Mouse (Mus musculus) heart, embryonic 16.5 days (tissue): Measurements from ENCODE around the gene Idh1. TPM values are rescaled to one million over a fixed set of nuclear protein-coding genes. Genes with fewer than 3 reads are reported as not detected.
A peak's percentile ranks its signal among the peaks of the same experiment; 100 is the strongest.
"Not testable (repeated sequence)": the region's sequence is repeated elsewhere in the genome, so short reads cannot be mapped to it uniquely, and the experiment has no call there.

Experiments
- ATAC-seq: fragments of 200-750 bp; cut with Nextera tagmentation; replicated peaks from 2 replicates; pipeline ENCODE4 v1.8.0; 2017; ENCODE audit warnings: moderate number of reproducible peaks; ENCODE audit not compliant: insufficient read depth, low FRiP score; ENCODE audit errors: extremely low read depth
- H3K27ac ChIP-seq: fragments of 300-500 bp; sonication (generic); 2 replicates; pipeline ENCODE4 v1.5.1; 2014; ENCODE audit warnings: mild to moderate bottlenecking, low read length, control low read depth, moderate library complexity
- H3K27me3 ChIP-seq: fragments of 300-500 bp; sonication (generic); 2 replicates; pipeline ENCODE4 v1.6.1; 2014; ENCODE audit warnings: low read length, mixed read lengths; ENCODE audit not compliant: control insufficient read depth, insufficient read depth
- H3K36me3 ChIP-seq: fragments of 300-500 bp; sonication (generic); 2 replicates; pipeline ENCODE4 v1.6.1; 2014; ENCODE audit not compliant: control insufficient read depth, insufficient read depth
- H3K4me1 ChIP-seq: fragments of 300-500 bp; sonication (generic); 2 replicates; pipeline ENCODE4 v1.6.1; 2014; ENCODE audit warnings: low read length, mixed read lengths; ENCODE audit not compliant: control insufficient read depth, insufficient read depth
- H3K4me2 ChIP-seq: fragments of 300-500 bp; sonication (generic); 2 replicates; pipeline ENCODE4 v1.6.1; 2014; ENCODE audit warnings: low read depth, mild to moderate bottlenecking, control low read depth, low read length
- H3K4me3 ChIP-seq: fragments of 300-500 bp; sonication (generic); 2 replicates; pipeline ENCODE4 v1.5.1; 2014; ENCODE audit warnings: mild to moderate bottlenecking, control low read depth, low read length
- H3K9ac ChIP-seq: fragments of 300-500 bp; sonication (generic); 2 replicates; pipeline ENCODE4 v1.6.1; 2014; ENCODE audit warnings: low read length, control low read depth
- H3K9me3 ChIP-seq: fragments of 300-500 bp; sonication (generic); replicated peaks from 2 replicates; pipeline ENCODE4 v1.6.1; 2016; ENCODE audit warnings: low read length; ENCODE audit not compliant: control insufficient read depth
- WGBS: fragments of 180-500 bp; shearing (Covaris S2); extraction: QIAGEN DNeasy Blood & Tissue Kit; methylation state at CpG from one replicate; pipeline ENCODE4 v1.1.7; 2014; 5-methylcytosine and 5-hydroxymethylcytosine counted together
- polyA plus RNA-seq: library from polyadenylated mRNA; unstranded; fragments of >200 nt; fragmentation: Nextera tagmentation; extraction: Ambion mirVana; gene quantifications from 2 replicates; pipeline ENCODE4 v1.2.1, GENCODE M21; 2015

Idh1 gene
- polyA plus RNA-seq = 65.2 and 65.4 TPM in 2 replicates

- Histone ChIP-seq H3K9ac (peak within 1 kb of the TSS; percentile 93), H3K27ac (peak within 1 kb of the TSS; percentile 88), H3K27me3 (no peaks in the 10 kb centered on the region), H3K4me1 (peaks cover 8% of the 10 kb centered on the region; the same call in 1 of the 2 replicates), H3K4me3 (peak within 1 kb of the TSS; percentile 99), H3K36me3 (no peaks in the 10 kb centered on the region), H3K9me3 (no peaks in the 10 kb centered on the region), H3K4me2 (peak within 1 kb of the TSS; percentile 88)
- peak; percentile 100 for ATAC-seq
- under 1% methylated on average over 66 of the region's 71 CpGs for WGBS
Measured at GRCm38 (mm10) chr1:65186287-65187073, at the start of gene Idh1, which contains the start of gene Pikfyve. Gene Idh1 (minus strand): TSS chr1:65186500. Gene Pikfyve (plus strand): TSS chr1:65186683.

- Histone ChIP-seq H3K36me3 (peaks cover 12% of the 10 kb centered on the region), H3K4me2 (no peak overlapping the region), H3K27me3 (no peaks in the 10 kb centered on the region), H3K9ac (no peak overlapping the region), H3K27ac (no peak overlapping the region), H3K4me1 (no peaks in the 10 kb centered on the region), H3K9me3 (no peaks in the 10 kb centered on the region), H3K4me3 (no peak overlapping the region)
- WGBS = 86% methylated on average over 1 of the region's 1 CpGs
- ATAC-seq = no peak
Measured at GRCm38 (mm10) chr1:65230566-65230965, 44.3 kb upstream of the Idh1 start.

- not testable (repeated sequence) for ATAC-seq, H3K4me1 ChIP-seq, H3K9me3 ChIP-seq, H3K27ac ChIP-seq, H3K9ac ChIP-seq, H3K4me2 ChIP-seq, H3K4me3 ChIP-seq, H3K27me3 ChIP-seq, H3K36me3 ChIP-seq
- 89% methylated on average over 3 of the region's 3 CpGs for WGBS
Measured at GRCm38 (mm10) chr1:65229768-65230167, 43.5 kb upstream of the Idh1 start.

DNA sequence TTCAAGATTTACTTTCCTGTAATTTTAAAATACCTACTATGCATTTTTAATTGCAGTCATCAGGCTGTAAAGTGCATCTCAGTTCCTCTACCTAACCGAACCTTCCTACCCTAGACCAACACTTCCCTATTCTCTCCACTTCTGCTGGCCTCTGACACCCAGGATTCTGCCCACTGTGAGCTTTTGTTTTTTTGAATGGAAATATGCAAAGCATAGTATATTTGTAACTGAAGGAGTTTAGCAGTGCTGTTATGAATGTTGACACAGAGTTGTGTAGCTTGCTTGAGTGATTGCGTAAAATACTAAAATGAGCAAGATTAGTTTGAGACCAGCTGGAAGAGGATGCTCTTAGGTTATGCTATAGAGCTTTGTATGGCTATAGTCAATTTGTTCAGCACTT lies 41.4 kb upstream of the Idh1 start:
- Histone ChIP-seq H3K9me3 (no peaks in the 10 kb centered on the region), H3K36me3 (peaks cover 5% of the 10 kb centered on the region), H3K9ac (no peak overlapping the region), H3K27me3 (no peaks in the 10 kb centered on the region), H3K4me1 (no peaks in the 10 kb centered on the region), H3K27ac (no peak overlapping the region), H3K4me2 (no peak overlapping the region), H3K4me3 (no peak overlapping the region)
- 85% methylated on average over 2 of the region's 2 CpGs for WGBS
- no peak for ATAC-seq

- Histone ChIP-seq H3K4me1 (no peaks in the 10 kb centered on the region), H3K27ac (no peak overlapping the region), H3K9ac (no peak overlapping the region), H3K27me3 (no peaks in the 10 kb centered on the region), H3K4me3 (no peak overlapping the region), H3K36me3 (peaks cover 14% of the 10 kb centered on the region), H3K4me2 (no peak overlapping the region), H3K9me3 (no peaks in the 10 kb centered on the region)
- 100% methylated on average over 2 of the region's 2 CpGs for WGBS
- no peak for ATAC-seq
Measured at GRCm38 (mm10) chr1:65223654-65224053, 37.4 kb upstream of the Idh1 start.

- Histone ChIP-seq H3K4me1 (no peaks in the 10 kb centered on the region), H3K9ac (no peak overlapping the region), H3K27me3 (no peaks in the 10 kb centered on the region), H3K36me3 (peaks cover 14% of the 10 kb centered on the region), H3K27ac (no peak overlapping the region), H3K4me3 (no peak overlapping the region), H3K9me3 (no peaks in the 10 kb centered on the region), H3K4me2 (no peak overlapping the region)
- WGBS = 95% methylated on average over 1 of the region's 1 CpGs
- ATAC-seq = no peak
Measured at GRCm38 (mm10) chr1:65217972-65218371, 31.7 kb upstream of the Idh1 start.

GRCm38 (mm10) chr1:65217567-65217966 lies 31.3 kb upstream of the Idh1 start:
- Histone ChIP-seq H3K4me1 (no peaks in the 10 kb centered on the region), H3K27ac (no peak overlapping the region), H3K36me3 (peaks cover 14% of the 10 kb centered on the region), H3K4me2 (no peak overlapping the region), H3K4me3 (no peak overlapping the region), H3K9ac (no peak overlapping the region), H3K27me3 (no peaks in the 10 kb centered on the region), H3K9me3 (no peaks in the 10 kb centered on the region)
- 78% methylated on average over 2 of the region's 2 CpGs for WGBS
- ATAC-seq = no peak

DNA sequence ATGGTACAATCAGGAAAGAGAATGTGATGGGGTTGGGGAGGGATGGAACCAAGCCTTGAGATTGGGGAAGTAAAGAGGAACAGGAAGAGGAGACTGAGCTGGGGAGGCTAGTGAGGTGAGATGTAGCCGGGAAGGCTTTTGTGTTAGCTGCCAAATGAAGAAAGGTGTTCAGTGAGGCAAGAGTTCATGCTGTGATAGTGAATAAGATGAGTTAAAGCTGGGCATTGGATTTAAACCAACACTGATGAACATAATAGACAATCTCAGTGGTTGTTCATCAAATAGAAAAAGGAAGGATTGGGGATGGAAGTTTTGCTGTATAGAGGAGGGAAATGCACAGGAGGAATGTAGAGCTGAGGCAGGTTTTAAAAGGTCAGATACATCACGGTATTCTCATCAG lies 26.9 kb upstream of the Idh1 start:
- WGBS = 89% methylated on average over 2 of the region's 2 CpGs
- H3K27ac ChIP-seq = no peak overlapping the region
- H3K9ac ChIP-seq = no peak overlapping the region
- no peaks in the 10 kb centered on the region for H3K4me1 ChIP-seq
- H3K36me3 ChIP-seq = peaks cover 21% of the 10 kb centered on the region
- no peak overlapping the region for H3K4me3 ChIP-seq
- H3K9me3 ChIP-seq = peaks cover 10% of the 10 kb centered on the region
- H3K27me3 ChIP-seq = no peaks in the 10 kb centered on the region
- no peak for ATAC-seq
- H3K4me2 ChIP-seq = no peak overlapping the region

- H3K4me2 ChIP-seq = no peak overlapping the region
- peaks cover 36% of the 10 kb centered on the region for H3K36me3 ChIP-seq
- H3K27ac ChIP-seq = no peak overlapping the region
- no peaks in the 10 kb centered on the region for H3K27me3 ChIP-seq
- 86% methylated on average over 1 of the region's 1 CpGs for WGBS
- H3K9ac ChIP-seq = no peak overlapping the region
- H3K9me3 ChIP-seq = peaks cover 3% of the 10 kb centered on the region; the same call in 1 of the 2 replicates
- H3K4me3 ChIP-seq = no peak overlapping the region
- no peaks in the 10 kb centered on the region for H3K4me1 ChIP-seq
- no peak for ATAC-seq
Measured at GRCm38 (mm10) chr1:65204299-65204698, 18.0 kb upstream of the Idh1 start.
